Mouse (Mus musculus) ES-E14 (cell line): Measurements from ENCODE around the gene Slc23a2.

Experiments used
- CHD2 ChIP-seq: IDR thresholded peaks from 2 replicates; pipeline ENCODE4 v1.6.1; 2014; ENCODE audit warnings: mild to moderate bottlenecking, low read depth, low read length, inconsistent platforms
- ZNF384 ChIP-seq: IDR thresholded peaks from 2 replicates; pipeline ENCODE4 v1.6.1; 2012; ENCODE audit warnings: low read depth, low read length, inconsistent platforms

DNA sequence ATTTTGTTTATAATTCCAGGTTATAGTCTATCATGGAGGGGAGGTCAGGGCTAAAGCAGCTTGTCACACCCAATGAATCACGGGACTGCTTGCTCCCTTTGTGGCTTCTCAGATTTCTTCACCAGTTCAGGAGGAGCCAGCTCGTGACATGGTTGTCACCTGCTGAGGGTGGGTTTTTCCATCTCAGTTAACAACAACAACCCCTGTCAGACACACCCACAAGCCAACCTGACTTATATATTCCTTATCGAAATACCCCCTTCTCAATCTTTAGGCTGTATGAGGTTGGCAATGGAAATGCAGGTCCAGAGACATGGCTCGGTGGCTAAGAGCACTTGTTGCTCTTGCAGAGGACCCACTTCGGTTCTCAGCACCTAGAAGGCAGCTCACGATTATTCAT is 39.0 kb upstream of the Slc23a2 start:
- no peak for TF ChIP-seq ZNF384
- no peak for TF ChIP-seq CHD2
